ENCODE assay signal across 27 mouse cellular contexts in the genomic region with DNA sequence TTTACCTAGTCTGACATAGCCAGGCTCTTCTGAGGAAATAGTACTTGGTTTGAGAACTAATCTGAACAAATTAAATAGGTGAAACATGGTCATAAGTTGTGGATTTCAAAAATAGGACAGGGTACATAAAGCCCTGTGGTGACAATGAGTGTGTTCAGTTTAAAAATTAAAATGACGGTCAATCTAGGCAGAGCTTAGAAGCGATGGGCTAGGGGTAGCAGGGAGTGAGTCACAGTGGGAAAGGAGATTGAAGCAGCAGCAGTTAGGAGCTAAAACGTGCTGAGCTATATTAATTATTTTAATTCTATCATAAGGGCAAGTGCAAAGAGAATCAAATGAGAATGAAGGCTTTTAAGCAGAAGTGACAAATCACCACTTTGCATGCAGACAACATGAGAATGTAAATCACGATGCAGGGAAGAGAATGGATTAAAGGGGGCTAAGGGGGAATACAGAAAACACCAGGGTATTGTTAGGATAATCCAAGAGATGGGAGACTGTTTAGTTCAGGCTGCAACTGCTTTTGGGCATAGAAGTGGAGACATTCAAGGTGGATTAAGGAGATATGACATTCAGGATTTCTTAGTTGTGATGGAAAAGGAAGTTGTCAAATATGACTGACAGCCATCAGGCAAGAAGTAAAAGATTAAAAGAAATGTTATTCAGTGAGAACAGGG.
"Had no signal": no experiment of that assay in that cellular context is flagged by ENCODE, and none has a peak within 500 bp of the region (broad histone marks: within the 10 kb centered on the region; RNA-seq: fewer than 3 reads in every experiment).

No protein-coding gene starts in this region.

- H3K36me3 ChIP-seq: heart, embryonic 13.5 days; heart, embryonic 15.5 days; hindbrain, embryonic 10.5 days; hindbrain, embryonic 12.5 days; intestine, embryonic 15.5 days; limb, embryonic 10.5 days; limb, embryonic 12.5 days had no signal

- DNase-seq: forebrain, postnatal 0 days; gastrocnemius, postnatal 14 days; gastrocnemius, postnatal 36 days; heart, adult 11 months; heart, adult 2 months; heart, postnatal 14 days; heart, postnatal 36 days; kidney, adult 18-20 months; kidney, adult 8-10 months; kidney, postnatal 10 days; kidney, postnatal 25 days; kidney, postnatal 4 days; layer of hippocampus, postnatal 36 days; liver had no signal

- H3K4me2 ChIP-seq: heart, embryonic 11.5 days; heart, embryonic 13.5 days; heart, embryonic 15.5 days; hindbrain, embryonic 12.5 days; hindbrain, embryonic 14.5 days; intestine, embryonic 15.5 days; limb, embryonic 12.5 days had no signal

- H3K4me3 ChIP-seq: heart, adult 2 months; heart, embryonic 13.5 days; heart, embryonic 15.5 days; hindbrain, embryonic 10.5 days; hindbrain, embryonic 12.5 days; intestine, embryonic 15.5 days; layer of hippocampus, adult 2 months; limb, embryonic 10.5 days; limb, embryonic 12.5 days had no signal

- H3K4me1 ChIP-seq: heart, embryonic 13.5 days; heart, embryonic 15.5 days; hindbrain, embryonic 10.5 days; hindbrain, embryonic 12.5 days; intestine, embryonic 15.5 days; limb, embryonic 10.5 days; limb, embryonic 12.5 days had no signal

- H3K9me3 ChIP-seq: heart, embryonic 13.5 days; heart, embryonic 15.5 days; hindbrain, embryonic 10.5 days; hindbrain, embryonic 12.5 days; intestine, embryonic 15.5 days; limb, embryonic 10.5 days; limb, embryonic 12.5 days had no signal

- H3K27me3 ChIP-seq: heart, embryonic 13.5 days; heart, embryonic 15.5 days; hindbrain, embryonic 12.5 days; intestine, embryonic 15.5 days; limb, embryonic 12.5 days had no signal

- H3K9ac ChIP-seq: forebrain, postnatal 0 days; heart, embryonic 13.5 days; heart, embryonic 15.5 days; hindbrain, embryonic 12.5 days; hindbrain, embryonic 14.5 days; intestine, embryonic 15.5 days; limb, embryonic 12.5 days had no signal

- ATAC-seq: forebrain, postnatal 0 days; hindbrain, embryonic 16.5 days; inflammation-experienced regulatory T-cells, adult 6 months; intestine, embryonic 15.5 days; intestine, postnatal 0 days had no signal

- H3K27ac ChIP-seq: heart, adult 2 months; heart, embryonic 13.5 days; heart, embryonic 15.5 days; hindbrain, embryonic 10.5 days; hindbrain, embryonic 12.5 days; hindbrain, embryonic 14.5 days; intestine, embryonic 15.5 days; layer of hippocampus, adult 2 months; limb, embryonic 10.5 days; limb, embryonic 12.5 days had no signal
